Mouse (Mus musculus) C2C12 (cell line): Measurements from ENCODE around the gene Slc4a2. TPM values are rescaled to one million over a fixed set of nuclear protein-coding genes. Genes with fewer than 3 reads are reported as not detected.

Source experiments
- H3K27me3 ChIP-seq: one replicate; pipeline ENCODE4 v1.6.1; 2011; ENCODE audit not compliant: control insufficient read depth, insufficient read depth, insufficient read length
- H3K36me3 ChIP-seq: one replicate; pipeline ENCODE4 v1.6.1; 2011; ENCODE audit not compliant: control insufficient read depth, insufficient read depth
- H3K4me3 ChIP-seq: one replicate; pipeline ENCODE4 v1.5.1; 2011; ENCODE audit warnings: mild to moderate bottlenecking, control low read depth; ENCODE audit not compliant: poor library complexity, insufficient read depth, severe bottlenecking
- H3K79me2 ChIP-seq: one replicate; pipeline ENCODE4 v1.6.1; 2011; ENCODE audit not compliant: control insufficient read depth, insufficient read depth
- H3K79me3 ChIP-seq: one replicate; pipeline ENCODE4 v1.6.1; 2011; ENCODE audit warnings: low read depth, control low read depth
- H3ac ChIP-seq: one replicate; pipeline ENCODE3; 2011; ENCODE audit warnings: low read depth; ENCODE audit not compliant: control insufficient read depth, insufficient read length
- CEBPB ChIP-seq: IDR thresholded peaks from one replicate; pipeline ENCODE4 v1.6.1; 2011; ENCODE audit warnings: low read depth, mild to moderate bottlenecking, control low read depth, moderate library complexity
- CTCF ChIP-seq: IDR thresholded peaks from one replicate; pipeline ENCODE4 v1.5.1; 2011; ENCODE audit not compliant: control insufficient read depth, insufficient read depth, insufficient read length
- FOSL1 ChIP-seq: IDR thresholded peaks from one replicate; pipeline ENCODE4 v1.8.0; 2011; ENCODE audit warnings: mild to moderate bottlenecking, low read length; ENCODE audit not compliant: poor library complexity, insufficient read depth, severe bottlenecking
- MAX ChIP-seq: IDR thresholded peaks from one replicate; pipeline ENCODE4 v1.6.1; 2011; ENCODE audit warnings: mild to moderate bottlenecking, control low read depth
- MYOD1 ChIP-seq: IDR thresholded peaks from one replicate; pipeline ENCODE4 v1.6.1; 2011; ENCODE audit warnings: low read depth; ENCODE audit not compliant: control insufficient read depth, insufficient read length
- MYOG ChIP-seq: IDR thresholded peaks from one replicate; pipeline ENCODE4 v1.6.1; 2011; ENCODE audit not compliant: control insufficient read depth, insufficient read length; ENCODE audit errors: extremely low read depth
- USF1 ChIP-seq: IDR thresholded peaks from one replicate; pipeline ENCODE4 v1.6.1; 2011; ENCODE audit warnings: low read depth, mild to moderate bottlenecking, control low read depth, moderate library complexity
- polyA plus RNA-seq: library from polyadenylated mRNA; unstranded; fragments of >200 nt; fragmentation: generic; extraction: Trizol; gene quantifications from one replicate; pipeline ENCODE4 v1.2.1, GENCODE M21; 2012; ENCODE audit warnings: missing spikeins

Gene Slc4a2
- polyA plus RNA-seq, 1 experiment: 76.4 TPM

GRCm38 (mm10) chr5:24482247-24483079 lies 58.8 kb downstream of the Slc4a2 start:
- Histone ChIP-seq H3ac (no peak overlapping the region), H3K79me3 (no peaks in the 10 kb centered on the region), H3K36me3 (peaks cover 53% of the 10 kb centered on the region), H3K27me3 (no peaks in the 10 kb centered on the region), H3K4me3 (no peak overlapping the region), H3K79me2 (no peaks in the 10 kb centered on the region)
- no peak for TF ChIP-seq CTCF
- no peak for TF ChIP-seq FOSL1
- no peak for TF ChIP-seq USF1
- TF ChIP-seq CEBPB: no peak
- no peak for TF ChIP-seq MAX
- TF ChIP-seq MYOG: no peak
- TF ChIP-seq MYOD1: no peak

DNA sequence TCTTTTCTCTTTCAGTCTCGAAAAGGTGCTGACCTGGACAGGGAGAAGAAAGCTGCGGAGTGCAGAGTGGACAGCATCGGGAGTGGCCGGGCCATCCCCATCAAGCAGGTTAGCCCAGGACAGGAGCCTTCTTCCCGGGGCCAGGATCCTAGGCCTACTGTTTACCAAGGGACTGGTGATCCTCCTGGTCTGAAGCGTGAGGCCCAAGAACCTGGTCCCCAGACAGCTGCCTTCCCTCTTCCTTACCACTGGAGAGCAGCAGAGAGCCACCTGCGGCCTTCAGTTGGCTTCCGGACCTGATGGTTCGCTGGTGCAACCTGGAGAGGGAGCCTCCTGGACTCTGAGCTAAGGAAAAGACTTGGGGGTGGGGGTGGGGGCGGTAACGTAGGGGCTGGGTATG lies 59.7 kb downstream of the Slc4a2 start:
- no peak overlapping the region for H3K4me3 ChIP-seq
- no peaks in the 10 kb centered on the region for H3K79me3 ChIP-seq
- H3ac ChIP-seq: no peak overlapping the region
- no peaks in the 10 kb centered on the region for H3K27me3 ChIP-seq
- no peaks in the 10 kb centered on the region for H3K79me2 ChIP-seq
- peaks cover 53% of the 10 kb centered on the region for H3K36me3 ChIP-seq
- TF ChIP-seq CTCF: peak; percentile 52
- TF ChIP-seq MYOD1: no peak

DNA sequence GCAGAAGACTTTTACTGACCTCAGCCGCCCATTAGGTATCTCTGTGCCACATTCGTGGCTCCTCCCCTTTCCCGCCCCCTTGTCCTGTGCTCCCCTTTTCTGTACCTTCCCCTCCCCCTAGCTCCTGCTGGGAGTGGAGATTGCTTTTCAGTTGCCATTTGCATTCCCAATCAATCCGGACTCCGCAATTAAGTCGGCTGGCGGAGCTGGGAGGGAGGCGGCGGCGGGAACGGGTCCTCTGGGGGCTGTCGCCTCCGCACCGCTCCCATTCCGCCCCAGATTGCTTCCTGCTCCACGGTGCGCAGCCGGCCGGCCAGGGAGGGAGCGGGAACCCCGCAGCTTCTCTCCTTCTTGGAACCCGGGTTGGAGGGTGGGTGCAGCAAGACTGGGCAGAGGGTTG lies 61.3 kb downstream of the Slc4a2 start:
- TF ChIP-seq FOSL1 (no peak), USF1 (no peak), CEBPB (no peak), MYOG (no peak)
- peaks cover 56% of the 10 kb centered on the region for H3K36me3 ChIP-seq
- no peak overlapping the region for H3ac ChIP-seq
- H3K79me2 ChIP-seq: no peaks in the 10 kb centered on the region
- H3K4me3 ChIP-seq: no peak overlapping the region
- H3K27me3 ChIP-seq: no peaks in the 10 kb centered on the region
- H3K79me3 ChIP-seq: no peaks in the 10 kb centered on the region

DNA sequence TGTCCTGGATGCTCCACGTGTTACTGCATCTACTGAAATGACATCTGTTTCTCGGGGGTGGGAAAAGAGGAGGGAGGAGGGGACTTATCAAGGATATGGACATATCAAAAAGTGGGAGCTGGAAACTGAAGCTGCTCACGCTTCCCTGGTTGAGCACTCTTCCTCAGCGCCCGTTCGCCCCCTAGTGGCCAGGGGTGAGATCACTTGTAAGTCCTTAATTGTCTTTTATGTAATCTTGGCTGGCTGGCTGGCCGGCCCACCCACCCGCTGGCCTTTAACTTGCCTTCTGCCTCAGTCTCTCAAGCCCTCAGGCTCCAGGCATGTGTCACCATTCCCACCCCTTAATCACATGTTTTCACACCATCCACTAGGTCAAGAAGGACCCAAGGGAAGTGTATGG lies 62.5 kb downstream of the Slc4a2 start:
- no peaks in the 10 kb centered on the region for H3K79me3 ChIP-seq
- H3K27me3 ChIP-seq: no peaks in the 10 kb centered on the region
- no peaks in the 10 kb centered on the region for H3K79me2 ChIP-seq
- TF ChIP-seq CEBPB (no peak), MYOD1 (no peak), FOSL1 (no peak), MYOG (no peak), CTCF (peak; percentile 65), USF1 (no peak)
- no peak overlapping the region for H3ac ChIP-seq
- H3K4me3 ChIP-seq: no peak overlapping the region
- H3K36me3 ChIP-seq: peaks cover 61% of the 10 kb centered on the region

DNA sequence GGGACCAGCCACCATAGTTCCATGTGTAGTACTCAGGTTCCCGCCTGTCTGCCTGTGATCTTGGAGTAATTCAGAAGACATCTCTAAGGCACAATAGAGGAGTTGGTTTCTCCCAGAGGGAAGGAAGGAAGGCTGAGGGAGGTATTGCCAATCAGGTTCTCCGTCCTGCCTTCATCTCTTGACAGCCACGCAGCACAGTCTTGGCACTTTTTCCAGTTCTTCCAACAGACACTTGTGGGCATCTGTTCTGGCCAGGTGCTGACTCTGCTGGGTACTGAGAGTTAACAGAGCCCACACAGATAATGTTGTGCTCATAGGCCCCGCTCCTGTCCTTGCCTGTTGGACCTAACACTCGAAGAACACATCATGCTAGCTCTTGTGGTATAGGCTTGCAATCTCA lies 63.1 kb downstream of the Slc4a2 start:
- no peaks in the 10 kb centered on the region for H3K27me3 ChIP-seq
- H3ac ChIP-seq: no peak overlapping the region
- no peaks in the 10 kb centered on the region for H3K79me2 ChIP-seq
- TF ChIP-seq CEBPB: no peak
- no peak for TF ChIP-seq CTCF
- no peaks in the 10 kb centered on the region for H3K79me3 ChIP-seq
- peaks cover 63% of the 10 kb centered on the region for H3K36me3 ChIP-seq
- no peak overlapping the region for H3K4me3 ChIP-seq

DNA sequence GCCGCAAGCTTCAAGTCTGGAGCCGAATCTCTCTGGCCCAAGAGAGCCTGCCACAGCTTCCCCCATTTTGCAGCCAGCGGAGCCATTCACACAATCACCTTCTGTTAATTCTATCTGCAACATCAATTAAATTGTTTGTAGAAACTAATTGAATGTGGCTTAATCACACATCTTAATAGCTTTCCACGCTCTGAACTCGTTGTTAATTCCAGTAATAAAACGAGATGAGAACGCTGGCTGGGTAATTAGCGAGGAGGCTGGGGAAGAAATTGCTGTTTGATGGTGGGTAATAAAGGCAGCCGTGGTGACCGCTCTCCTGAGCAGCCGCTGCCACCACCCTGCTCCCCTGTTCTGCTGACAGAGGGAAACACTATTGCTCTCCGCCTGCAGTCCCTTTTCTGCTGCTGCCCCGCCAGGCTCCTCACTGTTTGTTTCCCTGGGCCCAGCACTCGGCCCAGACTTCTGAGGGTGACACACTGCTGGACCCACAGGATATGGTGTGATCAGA lies 66.8 kb downstream of the Slc4a2 start:
- H3K79me2 ChIP-seq: no peaks in the 10 kb centered on the region
- no peak overlapping the region for H3ac ChIP-seq
- TF ChIP-seq CTCF (no peak), MYOD1 (no peak), MYOG (no peak), MAX (no peak), CEBPB (no peak), USF1 (no peak), FOSL1 (no peak)
- H3K27me3 ChIP-seq: no peaks in the 10 kb centered on the region
- H3K36me3 ChIP-seq: peaks cover 70% of the 10 kb centered on the region
- H3K79me3 ChIP-seq: no peaks in the 10 kb centered on the region
- H3K4me3 ChIP-seq: no peak overlapping the region

Other genes starting within 250 kb of the Slc4a2 start
- 3.1 TPM for gene Kcnh2, start 72.2 kb upstream of the Slc4a2 start, polyA plus RNA-seq
- gene Nos3, start 59.0 kb upstream of the Slc4a2 start, polyA plus RNA-seq: 0.13 TPM
- 0.48 TPM for gene Atg9b, start 31.7 kb upstream of the Slc4a2 start, polyA plus RNA-seq
- 25.1 TPM for gene Abcb8, start 30.2 kb upstream of the Slc4a2 start, polyA plus RNA-seq
- gene Asic3, start 10.4 kb upstream of the Slc4a2 start, polyA plus RNA-seq: 0.19 TPM
- 33.4 TPM for gene Cdk5, start 307 bp upstream of the Slc4a2 start, polyA plus RNA-seq
- 90.3 TPM for gene Fastk, start 21.4 kb downstream of the Slc4a2 start, polyA plus RNA-seq
- 9.8 TPM for gene Tmub1, start 24.0 kb downstream of the Slc4a2 start, polyA plus RNA-seq
- gene Agap3, start 28.3 kb downstream of the Slc4a2 start, polyA plus RNA-seq: 119 TPM
- gene Gbx1, start 103.4 kb downstream of the Slc4a2 start, polyA plus RNA-seq: 0.42 TPM
- gene Asb10, start 117.1 kb downstream of the Slc4a2 start, polyA plus RNA-seq: not detected
- gene 4931409K22Rik, start 133.0 kb downstream of the Slc4a2 start, polyA plus RNA-seq: not detected
- 143 TPM for gene Abcf2, start 153.6 kb downstream of the Slc4a2 start, polyA plus RNA-seq
- gene Chpf2, start 162.9 kb downstream of the Slc4a2 start, polyA plus RNA-seq: 37.7 TPM
- gene Smarcd3, start 200.6 kb downstream of the Slc4a2 start, polyA plus RNA-seq: 87.6 TPM